Mouse (Mus musculus): ENCODE results near the gene Egln2. TPM values are rescaled to one million over a fixed set of nuclear protein-coding genes. Genes with fewer than 3 reads are reported as not detected.
A peak's percentile ranks its signal among the peaks of the same experiment; 100 is the strongest.

Gene Egln2
- polyA plus RNA-seq, 1 experiment from 2014 or later: 94.2 TPM

DNA sequence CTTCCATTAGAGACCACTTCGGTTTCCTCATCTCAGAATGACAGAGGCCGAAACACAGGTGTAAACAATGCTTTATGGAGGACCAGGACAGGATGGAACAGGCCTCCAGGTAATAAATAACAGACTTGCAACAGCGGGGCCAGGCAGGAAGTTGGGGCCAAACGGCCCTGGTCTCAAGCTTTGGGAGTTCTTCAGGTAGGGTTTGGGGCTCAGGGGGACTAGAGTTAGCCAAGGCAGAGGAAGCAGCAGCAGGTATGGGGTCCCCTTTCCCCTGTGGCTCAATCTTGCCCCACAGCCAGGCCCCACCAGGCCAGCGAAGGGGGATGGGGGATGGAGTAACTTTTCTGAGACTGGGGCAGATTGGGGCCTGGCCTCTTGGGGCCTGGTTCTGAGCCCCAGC lies 1.8 kb upstream of the Egln2 start:
- no peak overlapping the region for H3K4me2 ChIP-seq (replicated peaks)
- no peak overlapping the region for H3K4me3 ChIP-seq
- no peaks in the 10 kb centered on the region for H3K9me3 ChIP-seq
- 85% methylated on average over 5 of the region's 5 CpGs for WGBS
- H3K27me3 ChIP-seq: no peaks in the 10 kb centered on the region
- H3K36me3 ChIP-seq: peaks cover 46% of the 10 kb centered on the region
- H3K9ac ChIP-seq (replicated peaks): no peak overlapping the region
- ATAC-seq (ENCODE audit: low FRiP score, low read depth): no peak
- H3K4me1 ChIP-seq: peaks cover 31% of the 10 kb centered on the region
- no peak overlapping the region for H3K27ac ChIP-seq (replicated peaks)

DNA sequence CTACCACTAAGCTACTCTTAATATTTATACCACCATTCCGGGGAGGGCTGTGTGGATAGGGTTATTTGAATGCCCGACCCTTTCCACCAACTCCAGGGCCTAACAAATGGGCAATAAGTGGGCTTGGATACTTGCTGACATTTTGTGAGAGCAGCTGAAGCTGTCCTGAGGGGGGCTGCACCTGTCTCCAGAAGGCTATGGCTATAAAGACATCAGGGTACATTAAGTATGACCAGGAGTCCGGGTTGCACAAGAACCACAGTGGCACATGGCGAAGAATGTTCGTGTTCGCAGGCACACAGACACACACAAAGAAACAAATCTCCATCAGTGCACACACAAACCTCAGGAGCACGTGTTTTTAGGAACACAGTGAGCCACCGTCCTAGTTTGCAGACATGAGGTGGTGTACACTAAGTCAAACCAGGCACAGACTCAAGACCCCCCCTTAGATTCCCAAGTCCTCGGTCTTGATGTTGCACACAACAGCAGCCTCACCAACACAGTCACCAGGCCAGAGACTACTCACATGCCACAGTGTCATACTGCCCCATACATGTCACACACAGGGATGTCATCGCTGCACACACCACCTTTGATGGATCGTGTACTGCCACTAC lies 983 bp upstream of the Egln2 start:
- Histone ChIP-seq H3K9ac (replicated peaks) (peak overlapping the region; percentile 49), H3K4me2 (replicated peaks) (peak overlapping the region; percentile 78), H3K4me1 (peaks cover 39% of the 10 kb centered on the region), H3K36me3 (peaks cover 44% of the 10 kb centered on the region), H3K27me3 (no peaks in the 10 kb centered on the region), H3K4me3 (peak overlapping the region; percentile 78), H3K27ac (replicated peaks) (peak overlapping the region; percentile 99), H3K9me3 (no peaks in the 10 kb centered on the region)
- ATAC-seq (ENCODE audit: low FRiP score, low read depth): peak; percentile 0; the same call in 1 of the 2 replicates
- WGBS: 75% methylated on average over 11 of the region's 11 CpGs

DNA sequence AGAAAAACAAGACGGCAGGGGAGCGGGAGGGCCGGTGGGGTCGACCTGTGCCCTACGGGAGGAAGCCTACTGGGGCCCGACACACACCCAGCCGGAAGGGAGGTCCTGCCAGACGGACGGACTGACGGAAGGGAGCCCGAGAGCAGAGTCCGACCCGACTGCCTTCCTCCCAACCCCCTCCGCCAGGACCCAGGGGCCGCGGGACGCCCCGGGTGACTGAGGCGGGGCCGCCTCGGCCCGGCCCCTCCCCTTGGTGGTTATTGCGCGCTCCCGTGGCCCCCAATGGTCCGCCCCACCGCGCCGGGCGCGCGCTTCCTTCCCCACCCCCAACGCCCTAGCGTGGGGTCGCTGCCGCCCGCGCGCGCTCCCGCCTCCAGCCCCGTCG lies 381 bp downstream of the Egln2 start:
- Histone ChIP-seq H3K9ac (replicated peaks) (peak overlapping the region; percentile 84), H3K4me3 (peak overlapping the region; percentile 78), H3K36me3 (peaks cover 45% of the 10 kb centered on the region), H3K4me2 (replicated peaks) (peak overlapping the region; percentile 78), H3K27ac (replicated peaks) (peak overlapping the region; percentile 99), H3K4me1 (peaks cover 52% of the 10 kb centered on the region), H3K27me3 (no peaks in the 10 kb centered on the region), H3K9me3 (no peaks in the 10 kb centered on the region)
- ATAC-seq (ENCODE audit: low FRiP score, low read depth): peak; percentile 71
- 0% methylated on average over 28 of the region's 43 CpGs for WGBS

DNA sequence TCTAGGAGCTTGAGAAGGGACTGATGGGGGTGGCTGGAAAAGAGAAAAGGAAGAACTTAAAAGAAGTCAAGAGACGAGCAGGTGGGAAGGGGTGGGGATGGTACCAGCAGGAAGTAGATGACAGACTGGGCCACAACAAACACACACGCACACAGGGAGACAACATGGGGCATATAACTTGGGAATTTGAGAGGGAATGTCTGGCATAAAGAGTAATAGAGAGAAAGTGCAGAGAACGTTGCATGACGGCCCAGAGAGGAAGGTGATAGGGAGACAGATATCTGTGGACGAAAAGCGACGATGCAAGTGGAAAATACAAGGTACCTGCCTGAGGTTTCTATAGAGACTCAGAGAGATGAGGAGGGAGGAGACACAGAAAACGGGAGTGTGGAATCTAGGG lies 906 bp downstream of the Egln2 start:
- 3% methylated on average over 8 of the region's 8 CpGs for WGBS
- peaks cover 58% of the 10 kb centered on the region for H3K4me1 ChIP-seq

DNA sequence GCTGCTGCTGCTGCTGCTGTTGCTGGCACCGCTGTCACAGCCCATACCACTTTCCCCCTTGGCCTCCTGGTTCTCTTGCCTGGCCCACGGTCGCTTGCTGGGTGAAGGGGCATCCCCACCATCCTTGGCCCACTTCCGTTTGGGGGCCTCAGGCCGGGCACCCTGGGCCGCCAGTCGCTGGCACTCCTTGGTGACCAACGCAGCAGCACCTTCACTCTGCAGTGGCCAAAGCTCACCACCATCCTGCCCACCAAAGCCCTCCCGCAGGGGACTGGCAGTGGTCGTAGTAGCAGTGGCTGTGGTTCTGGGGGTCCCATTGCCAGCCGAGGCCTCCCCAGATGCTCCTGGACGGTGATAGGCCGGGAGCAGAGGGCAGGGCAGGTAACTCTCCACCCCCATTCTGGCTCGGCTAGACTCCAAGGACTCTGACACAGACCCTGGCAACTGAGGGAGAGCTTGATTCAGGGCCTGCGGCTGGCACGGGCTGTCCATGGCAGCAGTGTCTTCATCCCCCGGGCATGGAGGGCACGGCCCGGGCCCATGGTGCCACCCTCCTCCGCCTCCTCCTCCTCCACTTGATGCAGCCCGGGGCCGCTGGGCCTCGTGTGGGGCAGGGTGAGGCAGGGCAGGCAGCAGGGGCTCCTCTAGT lies 1.5 kb downstream of the Egln2 start:
- peak overlapping the region; percentile 84 for H3K9ac ChIP-seq (replicated peaks)
- H3K4me3 ChIP-seq: peak overlapping the region; percentile 78
- H3K27me3 ChIP-seq: no peaks in the 10 kb centered on the region
- 0 out of 2 replicates have a peak overlapping the region, but pooled peaks have one; percentile 99 for H3K27ac ChIP-seq (replicated peaks)
- H3K4me1 ChIP-seq: peaks cover 63% of the 10 kb centered on the region
- ATAC-seq (ENCODE audit: low FRiP score, low read depth): no peak
- H3K4me2 ChIP-seq (replicated peaks): peak overlapping the region; percentile 78
- 80% methylated on average over 23 of the region's 23 CpGs for WGBS
- peaks cover 39% of the 10 kb centered on the region for H3K36me3 ChIP-seq
- H3K9me3 ChIP-seq: no peaks in the 10 kb centered on the region

More for the DNA sequence above, 906 bp downstream of the Egln2 start:
- Histone ChIP-seq H3K27ac (replicated peaks) (peak overlapping the region; percentile 99), H3K27me3 (no peaks in the 10 kb centered on the region), H3K9ac (replicated peaks) (peak overlapping the region; percentile 84), H3K9me3 (no peaks in the 10 kb centered on the region), H3K4me3 (peak overlapping the region; percentile 78), H3K36me3 (peaks cover 41% of the 10 kb centered on the region), H3K4me2 (replicated peaks) (peak overlapping the region; percentile 78)
- ATAC-seq (ENCODE audit: low FRiP score, low read depth): no peak

DNA sequence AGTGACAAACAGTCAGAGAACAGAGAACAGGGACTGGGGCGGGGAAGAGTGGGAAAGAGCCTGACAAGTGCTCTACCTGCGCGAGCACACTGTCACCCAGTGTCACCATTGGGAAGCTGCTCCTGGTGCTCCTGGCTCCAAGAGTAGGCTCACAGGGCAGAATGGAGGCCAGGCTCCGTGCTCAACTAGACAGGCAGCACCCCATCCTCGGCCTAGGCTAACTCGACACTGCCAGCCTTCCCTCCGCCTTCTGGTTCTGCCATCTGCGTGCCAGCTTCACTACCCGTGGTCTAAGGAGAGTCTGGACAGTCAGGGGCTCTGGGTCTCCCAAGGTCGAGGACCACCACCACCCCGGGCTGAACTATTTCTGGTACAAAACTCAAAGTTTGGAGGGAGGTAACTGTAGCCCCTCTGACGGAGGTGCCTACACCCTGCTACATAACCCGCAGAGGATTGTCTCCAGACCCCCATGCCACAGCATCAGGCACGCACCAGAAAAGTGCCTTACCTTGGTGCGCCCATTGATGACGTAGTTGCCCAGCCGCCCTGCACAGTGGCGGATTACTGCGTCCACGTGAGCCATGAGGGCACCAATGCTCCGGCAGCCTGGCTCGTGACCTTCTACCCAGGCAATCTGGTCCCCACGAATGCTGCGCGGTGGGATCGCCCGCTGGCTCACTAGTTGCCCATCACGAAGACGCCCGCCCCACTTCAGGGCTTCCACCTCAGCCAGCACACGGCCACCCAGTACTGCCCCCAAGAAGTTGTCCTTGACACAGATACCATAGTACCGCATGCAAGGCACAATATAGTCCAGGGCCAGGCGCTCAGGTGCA lies 2.3 kb downstream of the Egln2 start:
- Histone ChIP-seq H3K27me3 (no peaks in the 10 kb centered on the region), H3K4me3 (peak overlapping the region; percentile 78), H3K9ac (replicated peaks) (peak overlapping the region; percentile 84), H3K36me3 (peaks cover 43% of the 10 kb centered on the region), H3K4me1 (peaks cover 66% of the 10 kb centered on the region), H3K9me3 (no peaks in the 10 kb centered on the region), H3K4me2 (replicated peaks) (peak overlapping the region; percentile 78), H3K27ac (replicated peaks) (no peak overlapping the region)
- ATAC-seq (ENCODE audit: low FRiP score, low read depth): no peak
- 86% methylated on average over 33 of the region's 33 CpGs for WGBS

DNA sequence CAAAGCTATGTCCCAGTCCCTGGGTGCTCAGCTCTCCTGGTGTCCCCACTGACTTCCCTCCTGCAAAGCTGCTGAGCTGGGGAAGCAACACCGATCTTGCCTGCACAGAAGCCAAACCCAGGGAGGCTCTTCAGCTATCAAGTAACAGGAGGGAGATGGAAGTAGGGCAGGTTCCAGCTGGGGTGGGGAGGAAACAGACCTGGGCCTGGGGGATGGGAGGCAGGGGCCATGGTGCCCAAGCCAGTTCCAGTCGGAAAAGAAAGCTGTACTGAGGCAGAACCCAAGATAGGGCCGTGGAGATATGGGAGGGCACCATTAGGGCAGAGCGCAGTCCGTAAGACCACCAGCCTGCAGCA lies 3.2 kb downstream of the Egln2 start:
- H3K4me1 ChIP-seq: peaks cover 66% of the 10 kb centered on the region
- peak overlapping the region; percentile 84 for H3K9ac ChIP-seq (replicated peaks)
- no peaks in the 10 kb centered on the region for H3K9me3 ChIP-seq
- ATAC-seq (ENCODE audit: low FRiP score, low read depth): no peak
- H3K36me3 ChIP-seq: peaks cover 52% of the 10 kb centered on the region
- H3K27ac ChIP-seq (replicated peaks): no peak overlapping the region
- no peaks in the 10 kb centered on the region for H3K27me3 ChIP-seq
- peak overlapping the region; percentile 78 for H3K4me2 ChIP-seq (replicated peaks)
- H3K4me3 ChIP-seq: peak overlapping the region; percentile 78
- WGBS: 84% methylated on average over 5 of the region's 5 CpGs

DNA sequence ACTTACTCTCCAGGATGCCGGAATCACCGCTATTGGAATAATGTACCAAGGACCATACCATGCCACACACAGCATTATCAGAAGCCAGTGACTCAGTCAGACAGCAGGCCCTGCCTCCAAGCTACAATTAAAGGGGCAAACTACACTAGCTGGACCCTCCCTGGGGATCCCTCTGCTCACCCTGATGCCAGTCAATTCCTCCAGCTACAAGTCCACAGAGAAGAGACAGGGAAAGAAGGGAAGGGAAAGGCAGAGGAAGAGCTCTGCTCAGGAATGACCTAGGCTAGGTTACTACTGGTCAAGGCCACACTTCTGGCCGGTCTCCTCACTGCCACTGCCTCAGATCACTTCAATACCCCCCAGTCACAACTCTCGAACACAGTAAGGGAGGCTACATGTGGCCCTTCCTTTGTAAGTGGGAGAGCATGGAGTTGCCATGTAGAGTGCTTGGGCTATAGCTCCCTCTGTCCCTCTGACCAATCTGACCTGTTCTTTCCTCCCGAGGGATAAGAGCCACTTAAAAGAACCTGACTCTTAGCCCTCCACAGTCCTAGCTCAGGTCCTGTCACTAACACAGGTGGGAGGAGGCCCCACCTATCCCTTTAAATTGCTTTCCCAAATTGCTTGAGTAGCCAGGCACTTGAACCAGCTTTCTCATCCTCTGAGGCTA lies 3.7 kb downstream of the Egln2 start:
- no peak for ATAC-seq (ENCODE audit: low FRiP score, low read depth)
- 93% methylated on average over 5 of the region's 5 CpGs for WGBS
- Histone ChIP-seq H3K9me3 (no peaks in the 10 kb centered on the region), H3K36me3 (peaks cover 57% of the 10 kb centered on the region), H3K4me1 (peaks cover 66% of the 10 kb centered on the region), H3K27ac (replicated peaks) (no peak overlapping the region), H3K4me2 (replicated peaks) (peak overlapping the region; percentile 78), H3K9ac (replicated peaks) (peak overlapping the region; percentile 84), H3K27me3 (no peaks in the 10 kb centered on the region), H3K4me3 (peak overlapping the region; percentile 78)

DNA sequence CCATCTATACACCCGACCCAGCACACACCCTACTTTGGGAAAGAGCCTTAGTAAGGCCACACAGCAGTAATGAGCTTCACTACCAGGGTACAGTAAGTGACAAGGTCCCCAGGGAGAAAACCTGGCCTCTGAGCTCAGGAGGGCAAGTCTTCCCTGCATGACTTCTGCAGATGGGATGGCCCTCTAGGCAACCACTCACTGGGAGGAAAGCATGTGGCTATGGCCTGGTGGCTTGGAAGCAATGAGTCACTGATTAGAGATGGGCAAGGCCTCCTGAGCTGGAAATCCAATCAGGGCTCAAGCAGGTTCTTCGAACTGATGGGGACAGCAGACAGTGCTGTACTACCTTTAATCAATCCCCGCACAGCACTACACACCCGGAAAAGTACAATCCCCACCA lies 4.9 kb downstream of the Egln2 start:
- Histone ChIP-seq H3K4me1 (peaks cover 59% of the 10 kb centered on the region), H3K9ac (replicated peaks) (no peak overlapping the region), H3K4me2 (replicated peaks) (no peak overlapping the region), H3K27ac (replicated peaks) (no peak overlapping the region), H3K27me3 (no peaks in the 10 kb centered on the region), H3K36me3 (peaks cover 65% of the 10 kb centered on the region), H3K9me3 (no peaks in the 10 kb centered on the region), H3K4me3 (no peak overlapping the region)
- no peak for ATAC-seq (ENCODE audit: low FRiP score, low read depth)
- 88% methylated on average over 4 of the region's 4 CpGs for WGBS

DNA sequence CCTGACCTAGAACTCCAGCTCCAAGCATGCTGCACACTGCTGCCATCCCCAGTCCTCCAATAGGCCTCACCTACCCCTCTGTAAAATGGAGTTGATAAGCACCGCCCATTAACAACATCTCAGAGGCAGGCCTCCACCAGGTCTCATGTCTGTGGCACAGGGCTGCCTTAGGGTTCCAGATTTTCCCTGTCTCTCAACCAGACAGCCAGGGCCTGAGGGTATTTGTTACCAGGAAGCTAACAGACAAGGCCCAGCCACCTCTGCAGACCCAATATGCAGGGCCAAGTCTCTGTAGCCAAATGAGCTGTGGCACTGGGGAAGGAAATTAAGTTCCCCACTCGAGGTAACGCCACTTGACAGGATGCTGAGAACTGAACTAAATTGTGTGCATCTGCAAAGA lies 5.7 kb downstream of the Egln2 start:
- Histone ChIP-seq H3K9ac (replicated peaks) (no peak overlapping the region), H3K36me3 (peaks cover 69% of the 10 kb centered on the region), H3K9me3 (no peaks in the 10 kb centered on the region), H3K4me1 (peaks cover 59% of the 10 kb centered on the region), H3K4me3 (no peak overlapping the region), H3K4me2 (replicated peaks) (no peak overlapping the region), H3K27me3 (no peaks in the 10 kb centered on the region), H3K27ac (replicated peaks) (peak overlapping the region; percentile 27; the same call in 1 of the 2 replicates)
- ATAC-seq (ENCODE audit: low FRiP score, low read depth): no peak
- WGBS: 86% methylated on average over 3 of the region's 3 CpGs

DNA sequence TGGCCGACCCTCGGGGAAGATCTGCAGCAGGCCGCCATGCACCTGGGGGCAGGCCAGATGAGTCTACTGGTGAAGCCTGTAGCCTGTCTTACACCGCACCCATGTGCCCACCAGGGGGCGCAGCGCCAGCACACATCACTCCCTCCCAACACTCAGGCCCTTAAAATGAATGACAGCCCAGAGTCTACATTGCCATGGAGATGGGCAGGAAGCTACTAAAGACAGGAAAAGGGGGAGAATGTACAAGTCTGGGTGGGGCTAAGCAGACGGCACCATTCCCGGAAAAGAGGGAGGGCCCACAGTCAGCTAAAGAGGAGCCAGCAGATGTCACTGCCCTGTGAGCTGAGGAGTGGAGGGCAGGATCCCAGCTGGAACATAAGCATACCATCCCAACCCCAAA lies 6.7 kb downstream of the Egln2 start:
- Histone ChIP-seq H3K4me2 (replicated peaks) (no peak overlapping the region), H3K9me3 (no peaks in the 10 kb centered on the region), H3K9ac (replicated peaks) (no peak overlapping the region), H3K4me1 (peaks cover 51% of the 10 kb centered on the region), H3K36me3 (peaks cover 63% of the 10 kb centered on the region), H3K27me3 (no peaks in the 10 kb centered on the region), H3K4me3 (no peak overlapping the region), H3K27ac (replicated peaks) (0 out of 2 replicates have a peak overlapping the region, but pooled peaks have one; percentile 27)
- WGBS: 20% methylated on average over 8 of the region's 8 CpGs
- ATAC-seq (ENCODE audit: low FRiP score, low read depth): peak; percentile 93

Measured in midbrain, embryonic 12.5 days (tissue).